Mouse (Mus musculus): ENCODE results near the gene Ttc1.
A peak's percentile ranks its signal among the peaks of the same experiment; 100 is the strongest.

Gene Ttc1

DNA sequence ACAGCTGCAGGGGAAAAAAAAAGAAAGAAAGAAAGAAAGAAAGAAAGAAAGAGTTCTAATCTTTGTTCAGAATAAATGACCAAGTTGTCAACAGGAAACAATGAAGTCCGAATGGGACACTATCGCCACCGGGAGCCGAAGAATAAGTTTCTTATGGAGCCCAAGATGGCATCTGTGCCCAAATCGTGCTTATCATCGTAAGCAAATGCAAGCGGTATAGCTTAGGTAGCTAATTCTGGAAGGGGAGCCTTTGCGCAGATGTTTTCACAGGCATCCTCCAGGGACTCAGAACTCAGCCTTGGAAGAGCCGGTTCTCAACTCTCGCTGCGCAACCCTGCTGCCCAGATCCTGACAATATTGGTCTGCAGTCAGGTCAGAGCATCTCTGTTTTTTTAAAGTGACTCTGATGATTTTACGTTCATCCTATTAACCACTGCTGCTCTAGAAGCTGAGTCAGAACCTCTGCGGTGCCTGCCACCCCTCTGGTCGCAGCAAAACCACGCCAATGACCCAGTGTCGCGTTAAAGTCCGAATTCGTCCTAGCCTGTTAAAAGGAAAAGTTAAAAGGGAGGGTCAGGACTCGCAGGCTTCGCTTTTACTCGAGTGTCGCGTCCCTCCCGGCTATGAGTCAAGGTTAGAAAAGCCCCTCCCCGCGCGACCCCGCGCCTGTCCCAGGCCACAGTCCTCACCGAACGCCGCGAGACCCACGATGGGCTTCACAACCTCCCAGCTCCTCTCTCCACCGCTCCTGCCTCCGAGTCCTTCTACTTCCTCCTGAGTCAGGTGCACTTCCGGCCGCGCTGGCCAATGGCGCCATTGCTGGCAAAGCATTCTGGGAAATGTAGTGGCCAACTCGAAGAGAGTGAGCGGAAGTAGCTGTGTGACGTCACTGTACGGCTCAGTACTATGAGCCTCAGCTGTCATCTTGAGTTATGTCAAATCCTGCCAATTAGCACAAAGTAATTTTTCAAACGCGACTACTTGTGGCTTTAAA is at the start of gene Ttc1:
Gene Ttc1, minus strand, starts transcription at position 776 of the 994 bp plus-strand sequence.
- DNase-seq, result peak; percentile 99

- no peak for DNase-seq
These were observed 48.2 kb upstream of the Ttc1 start for GRCm38 (mm10) chr11:43795992-43796391.

DNA sequence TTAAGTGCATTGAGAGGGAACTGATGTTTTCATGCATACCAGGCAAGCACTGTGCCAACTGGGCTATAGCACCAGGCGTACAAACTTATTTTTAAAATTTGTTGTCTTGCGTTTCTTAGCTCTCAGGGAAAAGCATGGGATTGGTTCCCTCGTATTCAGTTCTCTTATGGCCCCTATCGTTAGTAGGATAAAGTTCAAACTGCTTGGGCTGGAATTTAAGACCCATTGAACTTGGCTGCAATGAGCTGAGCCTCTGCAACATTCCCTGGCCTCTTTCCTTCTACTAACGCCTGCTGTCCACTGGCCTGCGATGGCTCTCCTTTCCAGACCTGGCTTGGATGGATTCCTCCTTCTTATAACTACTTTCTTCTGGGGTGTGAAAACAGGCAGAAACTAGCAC is 42.6 kb upstream of the Ttc1 start:
- DNase-seq, result no peak

DNA sequence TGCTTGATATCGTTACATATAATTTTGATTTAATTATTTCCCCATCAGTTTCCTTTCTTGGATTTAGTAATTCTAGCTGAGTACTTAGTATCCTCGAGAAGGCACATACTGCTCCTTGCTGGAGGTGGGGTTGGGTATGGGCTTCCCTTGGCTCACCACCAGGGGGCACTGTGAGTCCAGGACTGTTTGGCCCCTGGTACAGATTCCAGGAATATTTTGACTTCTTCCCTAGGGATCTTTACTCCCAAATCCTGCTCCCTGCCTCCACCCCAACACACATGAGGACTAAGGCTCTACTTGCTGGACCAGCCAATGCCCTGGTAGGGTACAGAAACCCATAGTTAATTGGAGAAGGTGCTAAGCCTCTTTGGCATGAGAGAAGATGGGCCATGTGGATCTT is 36.0 kb upstream of the Ttc1 start:
- peak; percentile 76 for DNase-seq

- DNase-seq, result no peak
These were observed 35.3 kb upstream of the Ttc1 start for GRCm38 (mm10) chr11:43783106-43783505.

DNA sequence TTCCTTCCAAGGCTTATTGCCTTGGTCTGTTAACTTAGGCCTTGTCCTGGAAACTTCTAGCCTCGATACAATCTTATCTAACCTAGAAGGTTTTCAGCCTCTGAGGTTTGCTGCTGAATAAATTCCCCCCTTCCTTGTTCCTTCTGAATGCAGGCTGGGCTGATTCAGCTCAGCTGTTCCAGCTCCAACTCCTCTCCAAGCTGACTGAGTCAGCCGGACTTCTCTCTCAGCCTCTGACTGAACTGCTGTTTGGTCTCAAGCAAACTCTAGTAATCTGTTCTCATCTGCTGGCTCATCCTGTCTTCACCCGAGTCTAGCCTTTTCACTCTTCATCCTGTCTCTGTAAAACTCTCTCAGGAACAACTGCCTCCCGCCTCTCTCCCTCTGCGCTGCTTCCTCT is 31.7 kb upstream of the Ttc1 start:
- no peak for DNase-seq

DNA sequence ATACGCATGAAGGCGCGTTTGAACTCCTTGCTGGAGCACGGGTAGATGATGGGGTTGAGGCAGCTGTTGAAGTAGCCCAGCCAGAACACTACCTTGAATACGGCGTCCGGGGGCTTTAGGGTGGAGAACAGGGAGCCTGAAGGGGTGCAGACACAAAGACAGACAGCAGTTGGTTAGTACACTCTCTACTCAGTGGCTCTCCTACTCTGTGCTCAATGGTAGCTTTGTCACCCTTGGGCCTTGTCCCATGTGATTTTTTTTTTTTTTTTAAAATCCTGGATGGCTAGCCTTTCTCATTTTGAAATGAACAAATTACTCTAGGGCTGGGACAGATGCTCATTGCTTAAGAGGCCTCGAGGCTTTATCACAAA is 28.5 kb upstream of the Ttc1 start:
- DNase-seq, result no peak

DNA sequence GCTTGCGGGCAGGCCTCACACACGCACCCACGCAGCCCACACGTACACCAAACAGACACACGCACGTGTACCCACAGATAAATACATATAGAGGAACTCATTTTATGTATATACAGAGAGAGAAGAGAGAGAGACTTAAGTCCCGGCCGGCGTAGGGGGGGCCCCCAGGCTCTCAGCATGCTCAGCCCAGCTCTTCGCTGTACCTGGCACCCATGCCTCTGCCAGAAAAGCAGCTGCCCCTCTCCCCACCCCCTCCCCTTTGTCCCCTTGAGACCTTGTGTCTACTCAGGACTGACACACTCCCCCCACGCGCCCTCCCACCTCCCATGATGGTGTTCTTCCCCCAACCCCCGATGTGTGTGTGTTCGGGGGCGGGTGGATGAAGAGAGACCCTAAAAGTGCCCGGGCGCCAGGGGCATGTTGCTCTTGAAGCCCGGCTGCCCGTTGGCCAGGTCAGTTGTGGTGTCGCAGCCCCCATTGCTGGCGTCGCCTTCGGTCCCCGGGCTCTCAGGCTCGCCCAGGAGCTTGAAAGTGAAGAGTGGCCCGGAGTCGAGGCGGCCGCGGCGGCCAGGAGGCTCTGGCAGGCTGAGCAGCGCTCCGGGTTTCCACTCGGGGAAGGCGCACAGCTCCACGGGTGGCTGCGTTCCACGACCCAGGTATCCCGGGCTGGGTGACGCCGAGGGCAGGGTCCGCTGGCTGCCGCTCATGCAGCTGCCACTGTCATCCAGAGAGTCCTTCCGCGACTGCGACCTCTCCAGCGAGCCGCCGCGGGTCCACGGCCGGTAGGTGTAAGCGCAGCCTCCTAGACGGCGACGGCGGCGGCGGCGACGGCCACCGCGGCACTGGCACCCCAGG is 27.9 kb upstream of the Ttc1 start:
- DNase-seq, result peak; percentile 59

DNA sequence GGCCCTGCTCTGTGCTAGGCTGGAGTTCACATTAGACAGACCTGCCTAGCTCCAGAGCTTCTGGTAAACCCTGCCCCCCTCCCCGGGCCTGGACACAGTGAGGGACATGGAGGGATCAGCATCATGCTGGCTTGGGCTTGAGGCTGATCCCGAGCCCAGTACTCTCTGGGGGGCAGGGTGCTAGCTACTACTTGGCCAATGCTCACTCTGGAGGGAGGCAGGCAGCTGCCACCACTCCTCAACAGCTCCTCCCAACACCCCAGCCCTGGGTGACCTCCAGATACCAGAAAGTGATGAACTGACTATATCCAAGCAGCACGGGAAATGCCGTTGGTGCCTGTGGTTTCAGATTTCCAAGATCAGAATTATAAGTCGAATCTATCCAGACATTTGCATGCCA is 25.9 kb upstream of the Ttc1 start:
- peak; percentile 28 for DNase-seq

GRCm38 (mm10) chr11:43770110-43770509 is 22.3 kb upstream of the Ttc1 start:
- no peak for DNase-seq

DNA sequence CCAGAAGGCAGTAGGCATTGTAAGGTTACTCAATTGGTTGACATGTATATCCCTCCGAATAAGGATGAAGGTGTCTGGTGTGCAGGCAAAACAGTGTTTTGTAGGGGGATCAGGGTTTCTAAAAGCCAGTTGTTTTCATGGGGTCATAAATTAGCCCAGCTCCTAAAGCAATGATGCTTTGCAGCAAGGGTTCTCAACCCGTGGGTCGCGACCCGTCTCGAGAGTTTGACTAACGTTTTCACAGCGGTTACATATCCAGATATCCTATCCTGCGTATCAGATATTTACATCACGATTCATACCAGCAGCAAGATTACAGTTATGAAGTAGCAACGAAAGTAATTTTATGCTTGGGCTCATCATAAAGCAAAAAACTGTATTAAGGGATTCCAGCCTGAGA is 19.9 kb upstream of the Ttc1 start:
- DNase-seq, result no peak

DNA sequence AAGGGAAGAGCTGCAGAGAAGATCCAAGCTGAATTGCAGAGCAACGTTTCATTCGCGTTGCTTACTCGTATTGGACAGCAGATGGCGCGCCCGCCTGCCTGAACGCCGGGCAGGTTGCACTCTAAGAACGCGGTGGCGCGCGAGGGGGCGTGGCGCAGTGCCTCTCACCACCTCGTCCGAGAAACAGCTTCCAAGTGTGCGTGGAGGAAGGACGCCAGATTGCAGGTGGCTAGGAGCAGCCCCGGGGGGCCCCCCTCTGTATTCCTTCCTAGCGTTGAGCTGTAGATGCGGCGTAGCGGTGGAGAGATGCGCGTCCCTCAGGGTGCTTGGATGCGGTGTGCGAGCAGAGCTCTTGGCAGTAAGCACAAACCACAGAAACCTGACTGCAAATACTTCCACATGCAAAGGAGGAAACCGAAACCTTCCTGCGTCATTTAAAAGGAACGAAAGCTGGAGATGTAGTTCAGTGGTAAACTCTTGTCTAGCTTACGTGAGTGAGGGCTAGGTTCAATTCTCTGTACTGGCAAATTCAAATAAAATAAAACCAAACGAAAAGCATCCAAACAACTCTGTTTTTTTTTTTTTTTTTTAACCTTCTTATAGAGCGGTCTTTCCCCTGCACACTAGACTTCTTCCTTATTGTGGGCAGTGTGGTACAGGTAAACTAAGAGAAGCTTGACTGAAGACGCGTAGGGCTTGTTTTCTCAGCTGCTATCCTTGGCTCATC is 19.3 kb upstream of the Ttc1 start:
- DNase-seq, result peak; percentile 91

GRCm38 (mm10) chr11:43758436-43758835 is 10.6 kb upstream of the Ttc1 start:
- no peak for DNase-seq

- DNase-seq, result no peak
These were observed 7.6 kb upstream of the Ttc1 start for GRCm38 (mm10) chr11:43755411-43755810.

GRCm38 (mm10) chr11:43754568-43754967 is 6.8 kb upstream of the Ttc1 start:
- DNase-seq, result no peak

- no peak for DNase-seq
These were observed 3.7 kb upstream of the Ttc1 start for GRCm38 (mm10) chr11:43751542-43751941.

GRCm38 (mm10) chr11:43728737-43729301 is 19.0 kb downstream of the Ttc1 start:
- no peak for DNase-seq

DNA sequence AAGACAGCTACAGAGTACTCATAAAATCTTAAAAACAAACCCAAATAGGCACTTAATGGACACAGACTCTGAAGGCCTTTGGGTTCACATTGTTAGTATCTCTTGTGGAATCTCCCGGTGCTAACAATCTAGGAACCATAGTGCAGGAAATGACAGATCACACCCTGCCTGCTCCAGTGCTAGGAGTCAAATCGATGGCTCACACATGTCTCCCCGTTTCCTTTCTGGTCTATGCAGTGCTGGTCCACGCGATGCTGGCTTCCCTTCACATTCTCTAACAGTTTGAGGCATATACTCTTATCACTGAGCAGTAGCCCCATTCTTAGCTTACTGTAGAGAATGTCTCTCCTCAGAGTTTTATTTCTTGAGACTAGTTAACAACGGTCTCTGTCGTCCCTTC is 20.0 kb downstream of the Ttc1 start:
- DNase-seq, result no peak

- DNase-seq, result no peak
These were observed 24.4 kb downstream of the Ttc1 start for GRCm38 (mm10) chr11:43723411-43723810.

DNA sequence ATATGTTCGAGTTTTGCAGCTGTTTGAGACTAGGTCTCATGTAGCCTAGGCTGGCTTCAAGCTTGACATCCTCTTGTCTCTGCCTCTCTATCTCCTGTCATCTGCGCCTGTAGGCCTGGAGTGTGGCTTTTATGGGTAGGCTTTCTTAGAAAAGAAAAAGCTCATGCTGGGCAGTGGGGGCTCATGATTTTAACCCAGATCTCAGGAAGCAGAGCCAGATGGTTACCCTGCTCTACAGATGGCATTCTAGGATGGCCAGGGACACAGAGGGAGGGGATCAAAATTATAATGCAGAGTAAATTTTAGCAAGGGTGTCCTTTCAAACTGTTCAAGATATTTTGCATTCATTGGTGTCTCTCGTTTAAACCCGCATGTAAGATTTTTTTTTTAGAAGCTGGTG is 35.6 kb downstream of the Ttc1 start:
- DNase-seq, result no peak

DNA sequence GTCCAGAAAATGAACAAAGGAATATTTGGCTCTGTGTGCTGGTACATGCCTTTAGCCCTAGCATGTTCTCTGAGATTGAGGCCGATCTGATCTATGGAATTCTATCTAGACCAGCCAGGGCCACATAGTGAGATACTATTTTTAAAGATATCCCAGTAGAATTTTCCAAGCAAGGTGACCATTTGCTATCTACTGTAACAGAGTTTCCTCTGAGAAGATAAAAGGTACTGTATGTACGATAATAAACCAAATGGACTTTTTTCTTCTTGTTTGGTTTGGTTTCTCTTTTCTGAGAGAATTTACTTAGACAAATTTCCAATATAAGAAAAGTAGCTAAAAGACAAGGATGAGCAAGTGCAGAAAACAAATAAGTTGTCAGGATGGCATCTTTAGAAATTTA is 39.4 kb downstream of the Ttc1 start:
- no peak for DNase-seq

DNA sequence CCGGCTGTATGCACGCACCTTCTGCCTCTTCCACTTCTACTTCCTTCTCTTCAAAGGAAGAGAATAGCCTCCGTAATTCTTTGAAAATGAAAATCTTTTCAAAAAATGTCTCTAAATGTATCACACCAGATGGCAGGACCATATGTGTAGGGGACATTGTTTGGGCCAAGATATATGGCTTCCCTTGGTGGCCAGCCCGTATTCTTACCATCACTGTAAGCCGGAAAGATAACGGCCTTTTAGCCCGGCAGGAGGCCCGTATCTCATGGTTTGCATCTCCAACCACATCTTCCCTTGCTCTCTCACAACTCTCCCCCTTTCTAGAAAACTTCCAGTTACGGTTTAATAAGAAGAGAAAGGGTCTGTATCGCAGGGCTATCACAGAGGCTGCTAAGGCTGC is 42.1 kb downstream of the Ttc1 start:
- no peak for DNase-seq

DNA sequence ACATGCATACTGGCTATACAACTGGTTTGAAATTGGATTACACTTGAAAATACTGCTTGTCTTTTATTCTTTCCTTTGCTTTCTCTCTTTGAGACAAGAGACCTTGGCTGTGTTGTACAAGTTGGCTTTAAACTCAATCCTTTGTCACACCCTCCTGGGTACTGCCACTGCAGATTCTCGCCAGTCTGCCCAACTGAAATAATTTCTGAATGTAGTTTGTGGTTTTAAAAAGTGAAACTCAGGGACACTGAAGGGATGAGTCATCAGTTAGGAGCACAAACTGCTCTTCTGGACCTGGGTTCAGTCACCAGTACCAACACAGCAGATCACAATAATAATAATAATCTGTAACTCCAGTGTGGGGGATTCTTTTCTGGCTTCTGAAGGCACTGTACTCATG is 44.3 kb downstream of the Ttc1 start:
- no peak for DNase-seq
